Mouse (Mus musculus): ENCODE measurements at regions not wholly inside any gene's neighbourhood (a gene's known extent, or its start where the extent isn't known, plus 50 kb on each side); places are given as distances from the start of the nearest gene placed in this dataset.

GRCm38 (mm10) chr10:7268386-7269033 is 56.5 kb upstream of the Cnksr3 start:
- no peak for DNase-seq (ENCODE audit: low read depth, low spot score)

GRCm38 (mm10) chr10:7267903-7268302 is 55.9 kb upstream of the Cnksr3 start:
- no peak for DNase-seq (ENCODE audit: low read depth, low spot score)

- no peak for DNase-seq (ENCODE audit: low read depth, low spot score)
Measured at GRCm38 (mm10) chr10:7267106-7267505, 55.1 kb upstream of the Cnksr3 start.

GRCm38 (mm10) chr10:7265412-7265811 is 53.4 kb upstream of the Cnksr3 start:
- no peak for DNase-seq (ENCODE audit: low read depth, low spot score)

GRCm38 (mm10) chr10:7264721-7265120 is 52.7 kb upstream of the Cnksr3 start:
- no peak for DNase-seq (ENCODE audit: low read depth, low spot score)

All from c-Kit-negative CD71-positive TER-119-positive erythroid progenitor cells, embryonic 14.5 days (primary cell).